Mouse (Mus musculus): ENCODE results near the gene Dok5. TPM values are rescaled to one million over a fixed set of nuclear protein-coding genes. Genes with fewer than 3 reads are reported as not detected.

The Dok5 gene
- polyA plus RNA-seq, 1 experiment from 2014 or later, result not detected

GRCm38 (mm10) chr2:170795242-170795641 lies 63.6 kb downstream of the Dok5 start:
- H3K4me3 ChIP-seq (ENCODE audit: inconsistent target), result no peak overlapping the region
- WGBS (ENCODE audit: missing documents), result 72% methylated on average over 3 of the region's 3 CpGs
- H3K36me3 ChIP-seq (ENCODE audit: inconsistent target), result no peaks in the 10 kb centered on the region
- no peaks in the 10 kb centered on the region for H3K79me2 ChIP-seq (ENCODE audit: inconsistent target)
- H3K27ac ChIP-seq, result no peak overlapping the region

- Histone ChIP-seq H3K27ac (no peak overlapping the region), H3K36me3 (ENCODE audit: inconsistent target) (no peaks in the 10 kb centered on the region), H3K4me3 (ENCODE audit: inconsistent target) (no peak overlapping the region), H3K79me2 (ENCODE audit: inconsistent target) (no peaks in the 10 kb centered on the region)
- 80% methylated on average over 6 of the region's 6 CpGs for WGBS (ENCODE audit: missing documents)
Measured at GRCm38 (mm10) chr2:170802984-170803383, 71.4 kb downstream of the Dok5 start.

- Histone ChIP-seq H3K4me3 (ENCODE audit: inconsistent target) (no peak overlapping the region), H3K27ac (no peak overlapping the region), H3K36me3 (ENCODE audit: inconsistent target) (no peaks in the 10 kb centered on the region), H3K79me2 (ENCODE audit: inconsistent target) (no peaks in the 10 kb centered on the region)
- WGBS (ENCODE audit: missing documents), result 86% methylated on average over 12 of the region's 12 CpGs
Measured at GRCm38 (mm10) chr2:170807555-170808258, 76.1 kb downstream of the Dok5 start.

- 85% methylated on average over 10 of the region's 10 CpGs for WGBS (ENCODE audit: missing documents)
- no peaks in the 10 kb centered on the region for H3K79me2 ChIP-seq (ENCODE audit: inconsistent target)
Measured at GRCm38 (mm10) chr2:170808259-170808789, 76.7 kb downstream of the Dok5 start.

GRCm38 (mm10) chr2:170811356-170811755 lies 79.7 kb downstream of the Dok5 start:
- H3K4me3 ChIP-seq (ENCODE audit: inconsistent target), result no peak overlapping the region
- no peaks in the 10 kb centered on the region for H3K36me3 ChIP-seq (ENCODE audit: inconsistent target)
- 82% methylated on average over 9 of the region's 9 CpGs for WGBS (ENCODE audit: missing documents)
- H3K27ac ChIP-seq, result no peak overlapping the region
- no peaks in the 10 kb centered on the region for H3K79me2 ChIP-seq (ENCODE audit: inconsistent target)

More at GRCm38 (mm10) chr2:170808259-170808789, 76.7 kb downstream of the Dok5 start:
- Histone ChIP-seq H3K27ac (no peak overlapping the region), H3K36me3 (ENCODE audit: inconsistent target) (no peaks in the 10 kb centered on the region), H3K4me3 (ENCODE audit: inconsistent target) (no peak overlapping the region)

GRCm38 (mm10) chr2:170816302-170816701 lies 84.7 kb downstream of the Dok5 start:
- H3K4me3 ChIP-seq (ENCODE audit: inconsistent target), result no peak overlapping the region
- H3K27ac ChIP-seq, result no peak overlapping the region
- 94% methylated on average over 8 of the region's 8 CpGs for WGBS (ENCODE audit: missing documents)
- H3K79me2 ChIP-seq (ENCODE audit: inconsistent target), result no peaks in the 10 kb centered on the region
- no peaks in the 10 kb centered on the region for H3K36me3 ChIP-seq (ENCODE audit: inconsistent target)

- Histone ChIP-seq H3K4me3 (ENCODE audit: inconsistent target) (no peak overlapping the region), H3K36me3 (ENCODE audit: inconsistent target) (no peaks in the 10 kb centered on the region), H3K27ac (no peak overlapping the region), H3K79me2 (ENCODE audit: inconsistent target) (no peaks in the 10 kb centered on the region)
- WGBS (ENCODE audit: missing documents), result 94% methylated on average over 4 of the region's 4 CpGs
Measured at GRCm38 (mm10) chr2:170817112-170817703, 85.6 kb downstream of the Dok5 start.

- no peak overlapping the region for H3K27ac ChIP-seq
- H3K4me3 ChIP-seq (ENCODE audit: inconsistent target), result no peak overlapping the region
- H3K36me3 ChIP-seq (ENCODE audit: inconsistent target), result no peaks in the 10 kb centered on the region
- H3K79me2 ChIP-seq (ENCODE audit: inconsistent target), result no peaks in the 10 kb centered on the region
- 28% methylated on average over 17 of the region's 17 CpGs for WGBS (ENCODE audit: missing documents)
Measured at GRCm38 (mm10) chr2:170826821-170827441, 95.3 kb downstream of the Dok5 start.

- Histone ChIP-seq H3K27ac (no peak overlapping the region), H3K36me3 (ENCODE audit: inconsistent target) (no peaks in the 10 kb centered on the region), H3K4me3 (ENCODE audit: inconsistent target) (no peak overlapping the region), H3K79me2 (ENCODE audit: inconsistent target) (no peaks in the 10 kb centered on the region)
- WGBS (ENCODE audit: missing documents), result 75% methylated on average over 7 of the region's 7 CpGs
Measured at GRCm38 (mm10) chr2:170828757-170829156, 97.2 kb downstream of the Dok5 start.

GRCm38 (mm10) chr2:170829191-170829611 lies 97.6 kb downstream of the Dok5 start:
- Histone ChIP-seq H3K4me3 (ENCODE audit: inconsistent target) (no peak overlapping the region), H3K36me3 (ENCODE audit: inconsistent target) (no peaks in the 10 kb centered on the region), H3K27ac (no peak overlapping the region), H3K79me2 (ENCODE audit: inconsistent target) (no peaks in the 10 kb centered on the region)
- 46% methylated on average over 6 of the region's 6 CpGs for WGBS (ENCODE audit: missing documents)

- 93% methylated on average over 14 of the region's 14 CpGs for WGBS (ENCODE audit: missing documents)
- Histone ChIP-seq H3K4me3 (ENCODE audit: inconsistent target) (no peak overlapping the region), H3K36me3 (ENCODE audit: inconsistent target) (no peaks in the 10 kb centered on the region), H3K27ac (no peak overlapping the region), H3K79me2 (ENCODE audit: inconsistent target) (no peaks in the 10 kb centered on the region)
Measured at GRCm38 (mm10) chr2:170829988-170830387, 98.4 kb downstream of the Dok5 start.

GRCm38 (mm10) chr2:170836862-170837261 lies 105.3 kb downstream of the Dok5 start:
- 85% methylated on average over 10 of the region's 10 CpGs for WGBS (ENCODE audit: missing documents)
- no peaks in the 10 kb centered on the region for H3K79me2 ChIP-seq (ENCODE audit: inconsistent target)
- H3K36me3 ChIP-seq (ENCODE audit: inconsistent target), result no peaks in the 10 kb centered on the region
- no peak overlapping the region for H3K27ac ChIP-seq
- no peak overlapping the region for H3K4me3 ChIP-seq (ENCODE audit: inconsistent target)

GRCm38 (mm10) chr2:170837363-170837762 lies 105.8 kb downstream of the Dok5 start:
- Histone ChIP-seq H3K27ac (no peak overlapping the region), H3K36me3 (ENCODE audit: inconsistent target) (no peaks in the 10 kb centered on the region), H3K79me2 (ENCODE audit: inconsistent target) (no peaks in the 10 kb centered on the region), H3K4me3 (ENCODE audit: inconsistent target) (no peak overlapping the region)
- WGBS (ENCODE audit: missing documents), result 67% methylated on average over 10 of the region's 11 CpGs

GRCm38 (mm10) chr2:170837824-170838557 lies 106.4 kb downstream of the Dok5 start:
- H3K36me3 ChIP-seq (ENCODE audit: inconsistent target), result no peaks in the 10 kb centered on the region
- H3K27ac ChIP-seq, result no peak overlapping the region
- H3K4me3 ChIP-seq (ENCODE audit: inconsistent target), result no peak overlapping the region
- H3K79me2 ChIP-seq (ENCODE audit: inconsistent target), result no peaks in the 10 kb centered on the region
- WGBS (ENCODE audit: missing documents), result 85% methylated on average over 12 of the region's 12 CpGs
